Mouse (Mus musculus) ES-E14 (cell line): Measurements from ENCODE around the gene Gpr183. TPM values are rescaled to one million over a fixed set of nuclear protein-coding genes. Genes with fewer than 3 reads are reported as not detected.

ENCODE experiments used
- DNase-seq: peaks from one replicate; pipeline ENCODE4 v3.0.0-alpha.2; 2013; ENCODE audit warnings: low read depth, low spot score
- H3K27ac ChIP-seq: 2 replicates; pipeline ENCODE4 v1.5.1; 2012; ENCODE audit warnings: low read depth, mild to moderate bottlenecking, low read length, moderate library complexity, mixed read lengths; ENCODE audit not compliant: poor library complexity, insufficient read depth, severe bottlenecking
- H3K36me3 ChIP-seq: 2 replicates; pipeline ENCODE4 v1.6.1; 2012; ENCODE audit warnings: mild to moderate bottlenecking, low read length, moderate library complexity, mixed read lengths; ENCODE audit not compliant: control insufficient read depth, poor library complexity, insufficient read depth, severe bottlenecking
- H3K4me1 ChIP-seq, 2 experiments: fragments of 150-350 bp in 1 of 2; sonication (generic) in 1 of 2; 2 replicates each; pipeline ENCODE4 v1.6.1; 2012; ENCODE audit warnings: low read length in 2 of 2, mild to moderate bottlenecking in 1 of 2, mixed read lengths in 1 of 2; ENCODE audit not compliant: control insufficient read depth in 2 of 2, insufficient read depth in 2 of 2, poor library complexity in 1 of 2
- H3K4me3 ChIP-seq, 2 experiments: fragments of 150-350 bp in 1 of 2; sonication (generic) in 1 of 2; 2 replicates each; pipeline ENCODE4 v1.5.1; 2012; ENCODE audit warnings: low read length in 2 of 2, low read depth in 1 of 2, mild to moderate bottlenecking in 1 of 2, mixed read lengths in 1 of 2; ENCODE audit not compliant: insufficient read depth in 1 of 2, poor library complexity in 1 of 2, severe bottlenecking in 1 of 2
- H3K9ac ChIP-seq: 2 replicates; pipeline ENCODE4 v1.6.1; 2012; ENCODE audit warnings: low read depth, mild to moderate bottlenecking, low read length, mixed read lengths; ENCODE audit not compliant: poor library complexity, insufficient read depth, severe bottlenecking
- H3K9me3 ChIP-seq: fragments of 150-350 bp; sonication (generic); 2 replicates; pipeline ENCODE4 v1.6.1; 2012; ENCODE audit warnings: low read depth, mild to moderate bottlenecking, low read length; ENCODE audit not compliant: control insufficient read depth, insufficient read depth
- CHD2 ChIP-seq: IDR thresholded peaks from 2 replicates; pipeline ENCODE4 v1.6.1; 2014; ENCODE audit warnings: mild to moderate bottlenecking, low read depth, low read length, inconsistent platforms
- HCFC1 ChIP-seq: IDR thresholded peaks from 2 replicates; pipeline ENCODE4 v1.6.1; 2012; ENCODE audit warnings: low read length, inconsistent platforms, borderline replicate concordance; ENCODE audit not compliant: insufficient read depth
- MAFK ChIP-seq: IDR thresholded peaks from 2 replicates; pipeline ENCODE4 v1.6.1; 2014; ENCODE audit warnings: mild to moderate bottlenecking, low read depth, low read length, inconsistent platforms; ENCODE audit not compliant: insufficient read depth
- ZC3H11A ChIP-seq: IDR thresholded peaks from 2 replicates; pipeline ENCODE4 v1.6.1; 2012; ENCODE audit warnings: low read depth, mild to moderate bottlenecking, inconsistent platforms, low read length, borderline replicate concordance
- ZNF384 ChIP-seq: IDR thresholded peaks from 2 replicates; pipeline ENCODE4 v1.6.1; 2012; ENCODE audit warnings: low read depth, low read length, inconsistent platforms
- in situ Hi-C, 2 experiments: fragments of 600-800 bp; cut with MboI; formaldehyde crosslinking; loops; one replicate each; pipeline ENCODE4 v1.15.1; 2025; ENCODE audit warnings: low sequenced_read_pairs in 2 of 2, inconsistent platforms in 1 of 2; ENCODE audit not compliant: unreplicated experiment in 2 of 2
- total RNA-seq: library from RNA; depleted of rRNA; stranded (reverse); fragments of 300-350 nt; gene quantifications from 2 replicates; pipeline ENCODE4 v1.2.3, GENCODE M21; 2012

Gpr183 gene
- total RNA-seq, 1 experiment: 0.45 TPM

DNA sequence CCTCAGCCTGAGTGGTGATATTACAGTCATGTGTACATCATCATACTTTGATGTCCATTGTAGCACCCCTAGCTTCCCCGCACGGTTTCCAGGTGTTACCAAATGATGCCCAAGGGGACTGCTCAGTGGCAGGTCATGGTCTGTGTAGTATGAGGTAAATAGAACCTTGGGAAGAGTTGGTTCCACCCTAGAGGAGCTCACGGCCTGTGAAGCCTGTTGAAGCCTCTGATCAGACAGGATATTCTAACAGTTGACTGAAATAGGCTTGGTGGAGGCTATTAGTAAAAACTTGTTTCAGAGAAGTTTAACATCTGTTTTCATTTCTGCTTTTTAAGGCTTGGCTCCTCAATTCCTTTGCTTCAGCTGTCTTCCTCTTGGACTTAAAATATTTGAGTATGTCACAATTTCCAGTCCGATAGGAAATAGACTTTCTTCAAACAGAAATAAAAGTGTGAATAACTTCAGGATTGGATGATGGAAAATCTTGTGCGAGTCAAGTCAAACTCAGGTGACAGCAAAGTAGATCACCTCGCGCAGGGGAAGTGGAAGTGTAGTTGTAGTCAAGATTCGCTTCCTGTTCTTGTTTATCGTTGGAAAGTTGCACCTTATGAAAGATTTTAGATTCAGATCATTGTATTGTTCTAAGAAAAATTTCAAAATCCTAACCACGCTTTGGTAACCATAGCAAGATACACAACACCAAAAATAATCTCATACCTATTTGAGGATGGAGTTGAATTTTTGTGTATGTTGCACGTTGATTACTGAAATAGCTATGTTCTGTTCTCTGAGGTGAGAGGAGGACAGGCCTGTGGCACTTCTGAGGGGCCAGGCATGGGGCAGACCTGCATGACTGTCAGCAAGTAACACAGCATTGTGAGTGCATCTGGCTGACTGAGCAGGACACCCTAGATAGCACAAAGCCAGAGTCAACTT is 26.5 kb downstream of the Gpr183 start:
- H3K4me3 ChIP-seq: no peak overlapping the region
- H3K9ac ChIP-seq: no peak overlapping the region
- in situ Hi-C loops: no loop called here
- H3K9me3 ChIP-seq: no peaks in the 10 kb centered on the region
- no peak overlapping the region for H3K27ac ChIP-seq
- no peak for TF ChIP-seq ZNF384
- TF ChIP-seq CHD2: no peak
- TF ChIP-seq ZC3H11A: no peak
- no peak for TF ChIP-seq MAFK
- no peak for TF ChIP-seq HCFC1
- H3K4me1 ChIP-seq: no peaks in the 10 kb centered on the region; a peak in 1 of 4 replicates
- H3K36me3 ChIP-seq: no peaks in the 10 kb centered on the region; the same call in 1 of the 2 replicates
- DNase-seq: no peak

DNA sequence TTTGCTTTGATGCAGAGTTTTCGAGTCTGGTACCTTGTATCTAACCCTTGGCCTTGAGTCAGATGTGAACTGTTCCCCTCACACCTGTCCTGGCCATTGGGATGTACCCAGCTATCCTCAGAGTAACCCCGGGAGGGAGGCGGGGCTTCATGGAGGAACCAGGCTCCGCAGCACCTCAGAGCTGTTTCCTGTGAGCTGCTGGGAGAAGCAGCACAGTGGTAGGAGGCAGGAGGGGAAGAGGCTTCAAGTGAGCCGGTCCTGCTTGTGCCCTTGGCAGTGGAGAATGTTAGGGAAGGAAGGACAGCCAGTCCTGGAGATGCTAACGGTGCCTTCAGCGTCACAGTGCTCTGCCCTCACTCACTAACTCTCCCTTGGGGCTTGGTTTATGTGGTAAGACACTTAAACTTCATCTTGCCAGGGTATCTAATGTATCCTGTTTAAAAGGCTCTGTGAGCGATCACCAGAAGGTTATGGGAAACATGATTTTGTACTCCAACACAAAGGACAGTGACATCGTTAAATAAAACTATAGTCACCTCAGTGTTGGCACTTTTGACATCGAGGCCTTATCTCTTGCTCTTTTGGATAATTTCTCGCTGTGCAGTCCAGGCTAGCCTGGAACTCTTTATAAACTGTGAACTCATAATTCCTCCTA is 27.3 kb downstream of the Gpr183 start:
- no peak for DNase-seq
- in situ Hi-C loops: no loop called here
- no peaks in the 10 kb centered on the region; the same call in 1 of the 2 replicates for H3K36me3 ChIP-seq

DNA sequence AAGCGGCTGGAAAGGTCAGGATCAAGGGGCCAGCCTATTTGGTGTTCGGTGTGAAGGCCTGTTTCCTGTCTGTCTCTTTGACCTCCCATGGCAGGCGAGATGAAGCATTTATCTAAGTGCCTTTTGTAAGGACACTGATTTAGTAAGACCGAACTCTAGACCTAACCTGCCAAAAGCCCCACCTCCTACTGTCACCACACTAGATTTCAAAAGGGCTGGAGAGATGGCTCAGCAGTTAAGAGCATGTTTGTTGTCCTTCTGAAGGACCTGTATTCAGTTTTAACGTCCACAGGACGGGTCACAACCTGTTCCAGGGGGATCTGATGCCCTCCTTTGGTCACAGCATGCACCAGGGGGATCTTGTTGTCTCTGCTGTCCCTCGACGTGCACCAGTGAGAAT is 28.1 kb downstream of the Gpr183 start:
- H3K36me3 ChIP-seq: no peaks in the 10 kb centered on the region; the same call in 1 of the 2 replicates
- DNase-seq: no peak
- peaks cover 0 to 2% of the 10 kb centered on the region in 2 experiments; a peak in 2 of 4 replicates for H3K4me1 ChIP-seq
- H3K9me3 ChIP-seq: no peaks in the 10 kb centered on the region
- in situ Hi-C loops: no loop called here
- H3K9ac ChIP-seq: no peak overlapping the region
- H3K4me3 ChIP-seq: no peak overlapping the region
- H3K27ac ChIP-seq: no peak overlapping the region
- TF ChIP-seq ZNF384 (no peak), CHD2 (no peak), MAFK (no peak), HCFC1 (no peak), ZC3H11A (no peak)

More for the DNA sequence above, 27.3 kb downstream of the Gpr183 start:
- H3K4me1 ChIP-seq: no peaks in the 10 kb centered on the region; a peak in 1 of 4 replicates
- H3K27ac ChIP-seq: no peak overlapping the region
- no peak overlapping the region for H3K9ac ChIP-seq
- H3K9me3 ChIP-seq: no peaks in the 10 kb centered on the region
- H3K4me3 ChIP-seq: no peak overlapping the region
- TF ChIP-seq ZNF384 (no peak), MAFK (no peak), ZC3H11A (no peak), HCFC1 (no peak), CHD2 (no peak)

DNA sequence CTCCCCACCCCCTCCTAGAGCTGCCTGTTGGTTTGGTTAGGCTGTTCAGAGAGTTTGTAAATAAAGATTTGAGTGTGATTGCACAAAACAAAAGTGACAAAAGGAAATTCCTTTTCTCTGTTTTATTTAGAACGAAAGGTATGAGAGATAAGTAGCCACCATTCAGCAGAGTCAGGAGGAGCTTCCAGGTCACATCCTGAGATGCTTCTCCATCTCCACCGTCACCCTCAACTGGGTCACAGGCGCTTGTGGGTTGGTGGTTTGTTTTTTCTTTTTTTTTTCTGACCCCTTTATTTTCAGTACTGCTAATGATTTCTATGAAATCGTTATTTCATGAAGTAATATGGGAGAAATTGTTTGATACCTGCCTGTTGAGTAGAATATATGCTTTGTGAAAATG is 28.6 kb downstream of the Gpr183 start:
- DNase-seq: no peak
- Histone ChIP-seq H3K4me3 (no peak overlapping the region), H3K9ac (no peak overlapping the region), H3K4me1 (peaks cover 4 to 5% of the 10 kb centered on the region in 2 experiments; a peak in 2 of 4 replicates), H3K9me3 (no peaks in the 10 kb centered on the region), H3K27ac (no peak overlapping the region), H3K36me3 (no peaks in the 10 kb centered on the region; the same call in 1 of the 2 replicates)
- in situ Hi-C loops: no loop called here
- no peak for TF ChIP-seq ZNF384
- TF ChIP-seq MAFK: no peak
- no peak for TF ChIP-seq CHD2
- no peak for TF ChIP-seq ZC3H11A
- TF ChIP-seq HCFC1: no peak
